In the genomic region with DNA sequence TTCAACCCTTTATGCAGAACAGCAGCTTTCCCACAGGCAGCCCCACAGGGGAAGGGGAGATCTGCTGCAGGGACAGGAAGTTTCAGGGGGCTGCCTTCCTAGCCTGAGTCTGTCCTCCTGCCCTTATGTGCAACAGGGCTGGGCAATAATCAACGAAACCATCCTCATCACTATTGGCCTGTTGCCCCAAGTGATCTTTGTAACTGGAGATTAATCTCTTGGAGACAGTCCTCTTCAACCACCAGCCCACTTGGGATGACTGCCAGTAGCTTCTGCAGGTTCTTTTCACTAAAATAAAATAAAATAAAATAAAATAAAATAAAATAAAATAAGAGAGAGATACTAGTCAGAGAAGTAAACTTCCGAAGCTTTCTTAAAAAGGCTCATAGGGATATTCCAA, we compare ENCODE assay signal across 13 mouse cellular contexts.
"Had no signal": no experiment of that assay in that cellular context is flagged by ENCODE, and none has a peak within 500 bp of the region (broad histone marks: within the 10 kb centered on the region; RNA-seq: fewer than 3 reads in every experiment).

No protein-coding gene starts in this region.

- H3K4me3 ChIP-seq: intestine, embryonic 15.5 days; left cerebral cortex, adult 2 months; limb, embryonic 10.5 days; liver, embryonic 12.5 days; lung, embryonic 15.5 days; megakaryocyte, embryonic 14.5 days; midbrain, embryonic 15.5 days; neural tube, embryonic 12.5 days had no signal

- DNase-seq: lung, postnatal 14 days; thymus, postnatal 4 days had no signal

- H3K4me2 ChIP-seq: intestine, embryonic 15.5 days; liver, embryonic 12.5 days; lung, embryonic 15.5 days; midbrain, embryonic 11.5 days; midbrain, embryonic 15.5 days; neural tube, embryonic 12.5 days had no signal

- H3K9ac ChIP-seq: intestine, embryonic 15.5 days; liver, embryonic 12.5 days; lung, embryonic 15.5 days; midbrain, embryonic 15.5 days; neural tube, embryonic 12.5 days had no signal

- ATAC-seq: intestine, embryonic 15.5 days; liver, embryonic 12.5 days; midbrain, embryonic 15.5 days had no signal

- H3K27me3 ChIP-seq: intestine, embryonic 15.5 days; liver, embryonic 12.5 days; lung, embryonic 15.5 days; megakaryocyte, embryonic 14.5 days; midbrain, embryonic 15.5 days; neural tube, embryonic 12.5 days had no signal

- H3K27ac ChIP-seq: intestine, embryonic 15.5 days; left cerebral cortex, adult 2 months; limb, embryonic 10.5 days; liver, embryonic 12.5 days; lung, embryonic 15.5 days; macrophage; midbrain, embryonic 15.5 days; neural tube, embryonic 12.5 days; stomach, postnatal 0 days had no signal

- H3K36me3 ChIP-seq: intestine, embryonic 15.5 days; limb, embryonic 10.5 days; liver, embryonic 12.5 days; lung, embryonic 15.5 days; midbrain, embryonic 15.5 days; neural tube, embryonic 12.5 days had no signal

- H3K9me3 ChIP-seq: intestine, embryonic 15.5 days; limb, embryonic 10.5 days; liver, embryonic 12.5 days; lung, embryonic 15.5 days; midbrain, embryonic 15.5 days had no signal

- H3K4me1 ChIP-seq: intestine, embryonic 15.5 days; liver, embryonic 12.5 days; lung, embryonic 15.5 days; megakaryocyte, embryonic 14.5 days; midbrain, embryonic 15.5 days; neural tube, embryonic 12.5 days had no signal
